Comparison of ENCODE assay signal across 8 mouse cellular contexts in the genomic region with DNA sequence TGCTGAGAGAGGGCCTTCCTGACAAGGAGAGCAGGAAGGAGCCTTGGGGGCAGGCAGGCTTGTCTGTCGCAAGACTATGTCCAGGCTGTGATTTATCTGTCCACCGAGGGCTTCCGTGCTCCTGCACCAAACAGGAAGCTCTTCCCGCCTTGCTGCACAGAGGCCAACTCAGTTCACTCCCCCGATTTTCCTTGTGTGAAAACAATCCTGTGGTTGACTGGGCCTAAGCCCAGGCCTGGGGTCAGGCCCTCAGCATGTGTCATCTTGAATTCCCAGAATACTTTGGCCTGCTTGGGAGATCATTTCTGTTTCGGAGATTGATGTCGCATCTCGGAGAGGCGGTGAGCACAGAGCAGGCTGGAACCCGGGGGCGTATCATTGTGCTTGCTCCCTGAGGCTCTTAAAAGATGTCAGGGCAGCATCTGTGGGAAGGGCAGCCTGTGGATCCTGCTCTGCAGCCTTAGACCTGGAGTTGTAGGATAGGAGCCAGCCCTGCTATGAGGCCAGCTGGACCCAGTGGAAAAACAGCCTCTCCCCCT. TPM values are rescaled to one million over a fixed set of nuclear protein-coding genes. Genes with fewer than 3 reads are reported as not detected.
DNase-seq lines count a peak whose midpoint lies in the region; ATAC-seq and TF ChIP-seq lines count a peak whose summit lies in the region.

No protein-coding gene starts in this region.

- H3K36me3 ChIP-seq in kidney, adult 2 months (ENCODE audit: control insufficient read depth, insufficient read depth, low read length): no peaks in the 10 kb centered on the region

- H3K4me1 ChIP-seq in kidney, adult 2 months (ENCODE audit: control insufficient read depth, insufficient read depth, low read length): peaks cover 53% of the 10 kb centered on the region

- TF ChIP-seq POLR2A in kidney, adult 2 months (IDR thresholded peaks at IDR 0.05; ENCODE audit: low read depth, low read length): no peak

- H3K4me3 ChIP-seq in kidney, adult 2 months (ENCODE audit: insufficient read depth, low read depth, low read length): no peak overlapping the region

- ATAC-seq in activated CD4-positive, CD25-positive, alpha-beta regulatory T cell, adult 4 months: no peak

- no peaks in the 10 kb centered on the region for H3K27me3 ChIP-seq in kidney, adult 2 months (replicated peaks; ENCODE audit: control insufficient read depth, insufficient read depth, low read length)

- 42% methylated on average over 11 of the region's 11 CpGs for WGBS in kidney, adult 2 months

- peak overlapping the region; percentile 86 for H3K27ac ChIP-seq in kidney, adult 2 months (ENCODE audit: insufficient read depth, low read depth, low read length)

- TF ChIP-seq CTCF in kidney, adult 2 months (conservative IDR thresholded peaks at IDR 0.05; ENCODE audit: insufficient read depth, insufficient read length, low read depth, low read length): no peak

- DNase-seq in adrenal gland, adult (ENCODE audit: inconsistent age in 2 of 2, low spot score in 1 of 2): peak; percentile 82 to 92
- DNase-seq in embryo, embryonic 11.5 days (ENCODE audit: low read depth, low spot score): peak; percentile 36
- DNase-seq in heart, adult 8-10 months (ENCODE audit: low spot score): peak; percentile 91
- DNase-seq in kidney, adult 2 months: peak; percentile 94
- DNase-seq in lung, postnatal 14 days: peak; percentile 76
- DNase-seq in testis, postnatal 14 days (ENCODE audit: low spot score): peak; percentile 65
- no peak for DNase-seq in thymus, postnatal 14 days

RNA-seq across cellular contexts. Expression of gene Gramd4, which starts 32.6 kb away (rescaled TPM):
- total RNA-seq in heart, adult 8-10 months (2022): 10 to 100 TPM; 26.1 to 31.8 (median 27.3) TPM
- polyA plus RNA-seq in kidney, adult 2 months (2012; rRNA removed): 18.9 and 20.6 TPM in 2 replicates
- 10 to 100 TPM; 20.5 to 22.7 TPM for polyA plus RNA-seq in activated CD4-positive, CD25-positive, alpha-beta regulatory T cell, adult 4 months (2017; shearing (Covaris generic))

RNA-seq across cellular contexts. Expression of gene Celsr1, which starts 56.5 kb away (rescaled TPM):
- 1 to 10 TPM; 3.2 to 7.3 (median 4.5) TPM for total RNA-seq in heart, adult 8-10 months (2022)
- 12.4 and 16.8 TPM in 2 replicates for polyA plus RNA-seq in kidney, adult 2 months (2012; rRNA removed)
- polyA plus RNA-seq in activated CD4-positive, CD25-positive, alpha-beta regulatory T cell, adult 4 months (2017; shearing (Covaris generic)): 1 to 10 TPM; 3.9 to 4.9 TPM
